Mouse (Mus musculus): ENCODE measurements around the gene Peg10.

DNA sequence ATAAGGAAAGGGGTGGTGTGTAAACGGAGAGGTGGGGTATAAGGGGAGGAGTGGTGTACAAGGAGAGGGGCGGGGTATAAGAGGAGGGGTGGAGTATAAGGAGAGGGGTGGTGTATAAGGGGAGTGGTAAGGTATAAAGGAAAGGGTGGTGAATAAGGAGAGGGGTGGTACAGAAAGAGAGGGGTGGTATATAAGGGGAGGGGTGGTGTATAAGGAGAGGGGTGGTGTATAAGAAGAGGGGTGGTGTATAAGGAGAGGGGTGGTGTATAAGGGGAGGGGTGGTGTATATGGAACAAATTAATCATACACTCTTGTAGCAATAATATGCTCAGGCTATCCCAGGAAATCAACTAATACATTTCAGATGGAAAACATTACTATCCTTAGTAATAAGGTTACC, 15.1 kb downstream of the Peg10 start:
- TF ChIP-seq CTCF (IDR thresholded peaks at IDR 0.05; ENCODE audit: control insufficient read depth, insufficient read depth, insufficient replicate concordance, low read depth, low read length): no peak
- TF ChIP-seq POLR2A (IDR thresholded peaks at IDR 0.05; ENCODE audit: control insufficient read depth, low read depth, low read length): no peak
